Mouse (Mus musculus): ENCODE measurements around the gene Dgke.

DNA sequence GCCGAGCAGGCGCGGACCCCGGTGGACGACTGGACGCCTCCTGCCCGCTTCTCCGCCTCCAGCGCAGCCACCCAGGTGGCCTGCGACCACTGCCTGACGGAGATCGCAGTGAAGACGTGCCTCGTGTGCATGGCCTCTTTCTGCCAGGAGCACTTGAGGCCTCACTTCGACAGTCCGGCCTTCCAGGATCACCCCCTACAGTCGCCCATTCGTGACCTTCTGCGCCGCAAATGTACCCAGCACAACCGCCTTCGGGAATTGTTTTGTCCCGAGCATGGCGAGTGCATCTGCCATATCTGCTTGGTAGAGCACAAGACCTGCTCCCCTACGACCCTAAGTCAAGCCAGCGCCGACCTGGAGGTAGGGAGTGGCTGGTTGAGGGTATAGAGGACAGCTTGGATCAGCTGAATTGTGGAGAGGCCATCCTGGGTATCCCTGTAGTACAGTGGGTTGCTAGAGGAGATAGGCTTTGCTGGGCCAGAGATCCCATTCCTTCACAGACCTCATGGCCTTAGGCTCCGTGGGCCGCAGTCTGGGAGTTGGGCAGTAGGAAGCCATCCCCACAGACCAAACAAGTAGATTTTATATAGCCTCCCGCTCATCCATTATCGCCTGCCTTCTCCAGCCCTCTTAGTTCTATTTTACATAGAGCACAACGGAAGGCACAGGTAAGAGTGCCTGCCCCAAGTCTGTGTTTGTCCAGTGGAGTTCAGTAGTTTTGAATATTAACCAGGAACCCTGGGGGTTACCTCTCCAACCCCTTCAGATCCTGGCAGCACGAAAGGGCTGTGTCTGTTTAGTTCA is 66.7 kb downstream of the Dgke start:
- TF ChIP-seq CTCF (IDR thresholded peaks at IDR 0.05), result no peak
- no peak for TF ChIP-seq EP300 (IDR thresholded peaks at IDR 0.05)
